Mouse (Mus musculus): Measurements from ENCODE around the gene Prss43. TPM values are rescaled to one million over a fixed set of nuclear protein-coding genes. Genes with fewer than 3 reads are reported as not detected.
"Not testable (repeated sequence)": the region's sequence is repeated elsewhere in the genome, so short reads cannot be mapped to it uniquely, and the experiment has no call there.

Prss43 gene
- polyA plus RNA-seq, 1 experiment = not detected

- WGBS = 57% methylated on average over 4 of the region's 4 CpGs
- TF ChIP-seq CTCF (IDR thresholded peaks at IDR 0.05; ENCODE audit: control insufficient read depth, insufficient read depth, low read length) = no peak
- no peak for TF ChIP-seq POLR2A (IDR thresholded peaks at IDR 0.05; ENCODE audit: borderline replicate concordance, control insufficient read depth, low read depth, low read length)
- Histone ChIP-seq H3K27ac (ENCODE audit: control insufficient read depth, insufficient read depth, low read depth, low read length, poor library complexity) (no peak overlapping the region), H3K4me3 (replicated peaks; ENCODE audit: control insufficient read depth, low read depth, low read length) (no peak overlapping the region), H3K4me1 (ENCODE audit: control insufficient read depth, insufficient read depth, low read length) (no peaks in the 10 kb centered on the region; the same call in 1 of the 2 replicates)
Measured at GRCm38 (mm10) chr9:110790462-110790861, 36.0 kb upstream of the Prss43 start.

GRCm38 (mm10) chr9:110797013-110797412 lies 29.5 kb upstream of the Prss43 start:
- no peaks in the 10 kb centered on the region; the same call in 1 of the 2 replicates for H3K4me1 ChIP-seq (ENCODE audit: control insufficient read depth, insufficient read depth, low read length)
- no peak overlapping the region for H3K27ac ChIP-seq (ENCODE audit: control insufficient read depth, insufficient read depth, low read depth, low read length, poor library complexity)
- no peak overlapping the region for H3K4me3 ChIP-seq (replicated peaks; ENCODE audit: control insufficient read depth, low read depth, low read length)
- WGBS = 66% methylated on average over 10 of the region's 10 CpGs
- no peak for TF ChIP-seq POLR2A (IDR thresholded peaks at IDR 0.05; ENCODE audit: borderline replicate concordance, control insufficient read depth, low read depth, low read length)
- no peak for TF ChIP-seq CTCF (IDR thresholded peaks at IDR 0.05; ENCODE audit: control insufficient read depth, insufficient read depth, low read length)

- 91% methylated on average over 14 of the region's 14 CpGs for whole genome bisulfite sequencing
- TF ChIP-seq CTCF (IDR thresholded peaks at IDR 0.05; ENCODE audit: control insufficient read depth, insufficient read depth, low read length) = no peak
- no peak for TF ChIP-seq POLR2A (IDR thresholded peaks at IDR 0.05; ENCODE audit: borderline replicate concordance, control insufficient read depth, low read depth, low read length)
- no peak within 1 kb of the TSS for H3K27ac ChIP-seq (ENCODE audit: control insufficient read depth, insufficient read depth, low read depth, low read length, poor library complexity)
- no peaks in the 10 kb centered on the region; the same call in 1 of the 2 replicates for H3K4me1 ChIP-seq (ENCODE audit: control insufficient read depth, insufficient read depth, low read length)
- no peak within 1 kb of the TSS for H3K4me3 ChIP-seq (replicated peaks; ENCODE audit: control insufficient read depth, low read depth, low read length)
Measured at GRCm38 (mm10) chr9:110797866-110798265, 28.6 kb upstream of the Prss43 start, which contains the start of gene Prss42. Gene Prss42 (plus strand): TSS chr9:110798166.

DNA sequence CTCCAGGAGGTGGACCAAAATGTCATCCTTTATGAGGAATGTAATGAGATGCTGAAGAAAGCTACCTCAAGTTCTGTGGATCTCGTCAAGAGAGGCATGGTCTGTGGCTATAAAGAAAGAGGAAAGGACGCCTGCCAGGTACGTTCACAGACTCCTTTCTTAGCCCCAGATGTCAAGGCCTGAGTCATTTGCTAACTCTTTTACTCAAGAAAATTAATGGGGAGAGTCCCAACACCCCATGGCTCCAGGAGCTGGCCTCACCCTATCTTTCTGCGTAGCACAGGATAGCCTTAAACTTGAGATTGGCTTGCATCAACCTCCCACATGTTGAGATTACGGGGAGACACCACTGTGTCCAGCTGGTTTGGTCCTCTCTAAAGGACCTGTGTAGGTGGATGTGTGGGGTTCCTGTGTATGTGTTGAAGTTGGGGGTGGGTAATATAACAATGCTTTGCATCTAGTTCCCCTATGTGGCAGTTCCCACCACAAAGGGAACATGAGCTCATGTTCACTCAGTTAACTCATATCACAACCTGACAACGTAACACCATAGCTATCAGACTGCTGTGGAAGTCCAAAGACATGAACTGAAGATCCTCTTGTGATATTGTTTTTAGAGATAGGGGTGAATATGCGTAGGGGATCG lies 25.5 kb upstream of the Prss43 start:
- no peak for TF ChIP-seq POLR2A (IDR thresholded peaks at IDR 0.05; ENCODE audit: borderline replicate concordance, control insufficient read depth, low read depth, low read length)
- TF ChIP-seq CTCF (IDR thresholded peaks at IDR 0.05; ENCODE audit: control insufficient read depth, insufficient read depth, low read length) = no peak
- Histone ChIP-seq H3K4me3 (replicated peaks; ENCODE audit: control insufficient read depth, low read depth, low read length) (no peak overlapping the region), H3K4me1 (ENCODE audit: control insufficient read depth, insufficient read depth, low read length) (peaks cover 1% of the 10 kb centered on the region; the same call in 1 of the 2 replicates), H3K27ac (ENCODE audit: control insufficient read depth, insufficient read depth, low read depth, low read length, poor library complexity) (no peak overlapping the region)
- 78% methylated on average over 8 of the region's 8 CpGs for WGBS

GRCm38 (mm10) chr9:110803294-110803693 lies 23.2 kb upstream of the Prss43 start:
- 47% methylated on average over 4 of the region's 4 CpGs for WGBS
- Histone ChIP-seq H3K4me3 (replicated peaks; ENCODE audit: control insufficient read depth, low read depth, low read length) (no peak overlapping the region), H3K4me1 (ENCODE audit: control insufficient read depth, insufficient read depth, low read length) (peaks cover 1% of the 10 kb centered on the region; the same call in 1 of the 2 replicates), H3K27ac (ENCODE audit: control insufficient read depth, insufficient read depth, low read depth, low read length, poor library complexity) (no peak overlapping the region)
- TF ChIP-seq POLR2A (IDR thresholded peaks at IDR 0.05; ENCODE audit: borderline replicate concordance, control insufficient read depth, low read depth, low read length) (no peak), CTCF (IDR thresholded peaks at IDR 0.05; ENCODE audit: control insufficient read depth, insufficient read depth, low read length) (no peak)

DNA sequence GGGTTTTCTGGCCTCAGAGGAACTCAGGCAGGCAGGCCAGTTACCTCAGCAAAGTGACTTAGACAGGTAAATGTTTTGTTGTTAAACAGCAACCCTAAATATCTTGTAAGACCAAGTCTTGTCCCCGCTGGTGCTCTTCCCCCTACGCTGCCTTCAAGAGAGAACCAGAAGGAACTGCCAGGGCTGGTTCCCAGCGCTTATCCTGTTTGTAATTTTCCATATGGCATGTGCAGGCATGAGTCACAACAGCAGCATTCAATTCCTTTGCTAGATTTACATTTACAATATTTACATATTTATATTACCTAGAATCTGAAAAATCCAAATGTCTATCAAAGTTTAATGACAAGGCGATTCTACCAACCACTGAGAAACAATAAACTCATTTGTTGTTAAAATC lies 16.4 kb upstream of the Prss43 start:
- 84% methylated on average over 4 of the region's 4 CpGs for WGBS
- Histone ChIP-seq H3K4me1 (ENCODE audit: control insufficient read depth, insufficient read depth, low read length) (no peaks in the 10 kb centered on the region), H3K4me3 (replicated peaks; ENCODE audit: control insufficient read depth, low read depth, low read length) (no peak overlapping the region), H3K27ac (ENCODE audit: control insufficient read depth, insufficient read depth, low read depth, low read length, poor library complexity) (no peak overlapping the region)
- TF ChIP-seq CTCF (IDR thresholded peaks at IDR 0.05; ENCODE audit: control insufficient read depth, insufficient read depth, low read length) (no peak), POLR2A (IDR thresholded peaks at IDR 0.05; ENCODE audit: borderline replicate concordance, control insufficient read depth, low read depth, low read length) (no peak)

DNA sequence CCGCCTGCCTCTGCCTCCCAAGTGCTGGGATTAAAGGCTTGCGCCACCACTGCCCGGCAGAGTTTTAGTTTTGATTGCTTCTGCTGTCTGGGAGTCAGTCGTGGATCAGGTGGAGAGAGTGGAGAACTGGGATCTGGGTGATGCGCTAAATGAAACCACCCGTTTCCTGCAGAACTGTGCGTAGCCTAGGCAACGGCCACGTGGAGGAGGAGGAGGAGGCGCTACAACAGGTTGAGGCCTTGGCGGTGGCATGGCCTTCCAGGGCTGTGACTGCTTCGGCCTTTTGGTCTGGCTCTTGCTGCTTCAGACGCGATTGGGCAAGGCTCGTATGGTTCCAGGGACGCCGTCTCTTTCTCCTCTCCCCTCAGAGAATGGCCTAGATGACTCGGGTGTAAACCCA lies 12.7 kb upstream of the Prss43 start, which contains the start of gene Prss44:
Gene Prss44 (plus strand): TSS at position 206 of the 400 bp plus-strand sequence.
- WGBS = 61% methylated on average over 18 of the region's 18 CpGs

DNA sequence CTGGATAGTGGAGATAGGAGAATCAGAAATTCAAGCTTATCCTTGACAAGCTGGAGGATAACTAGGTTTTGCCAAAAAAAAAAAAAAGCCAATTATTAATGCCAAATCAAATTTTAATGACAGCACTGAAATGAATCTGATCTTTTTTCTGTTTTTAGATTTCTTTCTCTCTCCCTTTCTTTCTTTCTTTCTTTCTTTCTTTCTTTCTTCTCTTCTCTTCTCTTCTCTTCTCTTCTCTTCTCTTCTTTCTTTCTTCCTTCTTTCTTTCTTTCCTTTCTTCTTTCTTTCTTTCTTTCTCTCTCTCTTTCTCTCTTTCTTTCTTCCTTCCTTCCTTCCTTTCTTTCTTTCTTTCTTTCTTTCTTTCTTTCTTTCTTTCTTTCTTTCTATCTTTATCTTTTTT lies 5.9 kb upstream of the Prss43 start:
- not testable (repeated sequence) for H3K27ac ChIP-seq (ENCODE audit: control insufficient read depth, insufficient read depth, low read depth, low read length, poor library complexity); H3K4me1 ChIP-seq (ENCODE audit: control insufficient read depth, insufficient read depth, low read length); H3K4me3 ChIP-seq (replicated peaks; ENCODE audit: control insufficient read depth, low read depth, low read length)

More for the DNA sequence above, 12.7 kb upstream of the Prss43 start, which contains the start of gene Prss44:
- TF ChIP-seq CTCF (IDR thresholded peaks at IDR 0.05; ENCODE audit: control insufficient read depth, insufficient read depth, low read length) (no peak), POLR2A (IDR thresholded peaks at IDR 0.05; ENCODE audit: borderline replicate concordance, control insufficient read depth, low read depth, low read length) (no peak)
- H3K4me1 ChIP-seq (ENCODE audit: control insufficient read depth, insufficient read depth, low read length) = no peaks in the 10 kb centered on the region
- no peak within 1 kb of the TSS for H3K27ac ChIP-seq (ENCODE audit: control insufficient read depth, insufficient read depth, low read depth, low read length, poor library complexity)
- H3K4me3 ChIP-seq (replicated peaks; ENCODE audit: control insufficient read depth, low read depth, low read length) = no peak within 1 kb of the TSS

DNA sequence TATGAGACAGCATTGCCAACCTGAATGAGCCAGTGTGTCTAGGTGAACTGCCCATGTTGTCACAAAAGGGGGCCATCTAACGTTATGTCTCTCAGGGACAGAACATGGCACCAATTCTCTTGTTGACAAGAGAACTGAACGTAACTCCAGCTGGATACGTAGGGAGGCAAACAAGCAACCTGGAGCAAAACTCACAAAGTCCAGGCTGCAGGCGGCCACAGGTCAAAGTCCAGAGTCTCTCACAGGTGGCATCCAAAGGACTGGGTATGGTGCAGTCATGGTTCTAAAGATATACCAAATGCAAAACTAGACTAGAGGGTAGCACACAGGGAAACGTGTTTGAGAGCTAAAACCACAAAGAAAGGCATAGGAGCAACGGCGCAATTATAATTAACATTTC lies 5.1 kb upstream of the Prss43 start:
- WGBS = 80% methylated on average over 7 of the region's 7 CpGs
- H3K4me1 ChIP-seq (ENCODE audit: control insufficient read depth, insufficient read depth, low read length) = no peaks in the 10 kb centered on the region
- no peak overlapping the region for H3K27ac ChIP-seq (ENCODE audit: control insufficient read depth, insufficient read depth, low read depth, low read length, poor library complexity)
- TF ChIP-seq POLR2A (IDR thresholded peaks at IDR 0.05; ENCODE audit: borderline replicate concordance, control insufficient read depth, low read depth, low read length) (no peak), CTCF (IDR thresholded peaks at IDR 0.05; ENCODE audit: control insufficient read depth, insufficient read depth, low read length) (no peak)
- no peak overlapping the region for H3K4me3 ChIP-seq (replicated peaks; ENCODE audit: control insufficient read depth, low read depth, low read length)

Data from bone marrow, adult 2 months (tissue).